Mouse (Mus musculus): ENCODE results near the gene B4galnt4.
A peak's percentile ranks its signal among the peaks of the same experiment; 100 is the strongest.

Gene B4galnt4

DNA sequence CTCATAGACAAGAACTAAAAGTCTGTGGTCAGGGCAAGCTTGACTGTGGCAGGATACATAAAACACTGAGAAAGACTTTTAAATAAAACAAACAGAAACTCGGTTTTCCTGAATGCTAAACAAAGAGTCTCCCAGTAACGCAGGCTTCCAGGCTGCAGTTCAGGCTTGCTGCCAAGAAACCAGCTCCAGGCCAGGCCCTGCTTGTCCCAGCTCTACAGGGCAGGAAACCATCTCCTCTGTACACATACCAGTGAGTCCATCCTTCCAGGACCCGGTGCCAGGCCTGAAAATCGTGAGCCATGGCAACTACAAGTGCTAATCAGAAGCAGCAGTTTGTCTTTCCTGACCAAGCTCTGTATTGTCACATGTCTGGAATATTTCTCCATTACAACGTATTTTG lies 19.2 kb upstream of the B4galnt4 start:
- DNase-seq (ENCODE audit: low read depth, low spot score) = no peak

GRCm38 (mm10) chr7:141042539-141042938 lies 18.4 kb upstream of the B4galnt4 start:
- DNase-seq (ENCODE audit: low read depth, low spot score) = no peak

DNA sequence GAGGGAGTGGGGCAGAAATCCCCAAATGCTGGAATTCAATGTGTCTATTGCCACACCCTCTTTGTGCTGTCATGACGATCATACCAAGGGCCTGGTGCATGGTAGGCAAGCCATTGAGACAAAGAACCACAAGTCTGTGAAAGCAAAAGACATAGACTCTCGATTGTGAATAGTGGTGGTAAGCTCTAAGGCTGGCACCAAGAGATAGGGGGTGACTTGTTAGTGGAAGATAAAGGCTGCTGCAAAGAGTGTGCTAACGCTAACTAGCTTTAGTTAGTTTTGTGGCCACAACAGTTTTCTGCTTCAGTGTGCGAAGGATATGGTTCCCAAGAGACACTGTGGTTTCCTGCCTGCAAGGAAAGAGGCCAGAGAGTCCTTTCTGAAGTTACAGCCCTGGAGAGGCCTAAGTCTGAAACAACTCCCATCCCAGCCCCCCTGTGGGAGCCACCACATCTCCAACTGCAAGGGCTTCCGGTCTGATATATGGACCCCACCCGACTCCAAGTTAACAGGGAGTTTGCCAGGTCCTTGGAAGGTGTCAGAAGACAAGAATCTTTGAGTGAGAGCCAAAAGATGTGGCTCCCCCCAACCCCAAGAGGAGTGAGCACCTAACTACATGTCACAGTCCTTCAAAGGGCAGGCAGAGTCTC lies 13.8 kb upstream of the B4galnt4 start:
- no peak for DNase-seq (ENCODE audit: low read depth, low spot score)

GRCm38 (mm10) chr7:141047581-141048225 lies 13.2 kb upstream of the B4galnt4 start:
- no peak for DNase-seq (ENCODE audit: low read depth, low spot score)

DNA sequence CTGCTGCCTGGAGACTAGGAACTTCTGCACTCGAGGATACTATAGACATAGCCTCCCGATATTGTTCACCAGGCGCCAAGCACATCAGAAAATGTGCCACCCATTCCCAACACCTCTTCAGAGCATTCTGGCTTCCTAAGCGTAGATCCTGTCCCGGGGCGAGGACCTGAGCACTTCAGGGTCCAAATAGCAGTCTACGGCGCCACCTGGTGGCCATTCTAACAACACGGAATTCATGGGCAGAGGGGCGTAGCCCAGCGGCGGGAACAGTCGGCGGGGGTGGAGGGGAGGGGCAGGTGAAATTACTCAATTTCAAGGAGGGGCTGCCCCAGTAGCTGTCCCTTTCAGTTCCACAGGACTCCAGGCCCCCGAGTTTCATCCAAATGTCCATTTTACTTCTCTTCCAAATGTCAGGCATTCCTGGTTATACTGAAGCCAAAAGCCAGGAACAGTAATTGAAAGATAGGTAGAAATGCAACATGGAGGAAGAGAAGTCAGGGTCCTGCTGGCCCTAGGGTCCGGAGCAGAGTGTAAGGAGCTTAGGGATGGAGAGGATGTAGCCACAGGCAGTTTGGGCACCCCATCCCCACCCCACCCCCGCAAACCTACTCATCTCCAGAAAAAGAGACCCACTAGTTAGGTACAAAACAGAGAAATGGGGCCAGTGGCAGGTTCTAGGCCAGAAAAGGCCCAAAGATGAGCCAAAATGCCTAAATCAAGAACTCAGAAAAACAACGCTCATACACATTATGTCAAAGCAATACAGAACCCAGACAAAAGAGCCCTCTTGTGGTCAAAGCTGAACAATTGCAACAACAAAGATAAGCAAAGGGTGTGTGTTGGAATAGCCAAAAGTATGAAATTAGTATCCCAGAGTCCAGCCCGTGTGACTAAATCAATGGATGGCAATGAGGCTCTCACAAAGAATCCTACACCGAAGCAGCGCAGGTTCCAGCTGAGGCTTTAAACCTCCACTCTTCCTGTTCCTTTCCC lies 12.4 kb upstream of the B4galnt4 start:
- peak; percentile 79 for DNase-seq (ENCODE audit: low read depth, low spot score)

DNA sequence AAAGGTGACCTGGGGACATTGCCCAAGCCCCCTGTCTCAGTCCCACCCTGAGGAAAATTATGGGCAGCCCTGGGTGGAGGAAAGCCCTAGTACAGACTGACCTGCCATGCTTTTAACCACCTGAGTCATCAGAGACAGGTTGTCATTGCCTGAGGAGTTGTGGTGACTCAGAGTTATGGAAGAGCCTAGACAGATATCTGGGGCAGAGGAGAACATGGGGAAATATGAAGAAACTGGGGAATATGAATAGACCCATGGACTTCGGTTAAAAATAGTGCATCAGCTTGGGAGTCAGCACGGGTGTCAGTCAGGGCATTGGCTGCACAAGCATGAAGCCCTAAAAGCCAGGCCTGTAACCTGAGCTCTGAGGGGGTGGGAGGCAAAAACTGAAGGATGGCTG lies 11.6 kb upstream of the B4galnt4 start:
- DNase-seq (ENCODE audit: low read depth, low spot score) = no peak

- no peak for DNase-seq (ENCODE audit: low read depth, low spot score)
Observed at GRCm38 (mm10) chr7:141051060-141051685, 9.7 kb upstream of the B4galnt4 start.

- no peak for DNase-seq (ENCODE audit: low read depth, low spot score)
Observed at GRCm38 (mm10) chr7:141052016-141052415, 8.9 kb upstream of the B4galnt4 start.

DNA sequence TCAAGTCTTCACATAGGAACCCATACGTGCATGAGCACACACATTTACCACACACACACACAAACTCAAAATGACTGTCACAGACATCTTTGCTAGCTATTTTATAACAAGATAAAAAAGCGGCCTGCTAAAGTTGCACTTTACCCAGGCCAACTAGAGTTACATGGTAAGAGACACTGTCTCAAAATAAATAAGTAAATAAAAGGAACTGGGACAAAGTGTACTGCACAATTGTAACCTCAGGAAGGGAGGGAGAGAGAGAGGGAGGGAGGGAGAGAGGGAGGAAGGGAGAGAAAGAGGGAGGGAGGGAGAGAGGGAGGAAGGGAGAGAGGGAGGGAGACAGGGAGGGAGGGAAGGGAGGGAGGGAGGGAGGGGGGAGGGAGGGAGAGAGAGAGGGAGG lies 8.5 kb upstream of the B4galnt4 start:
- DNase-seq (ENCODE audit: low read depth, low spot score) = no peak

- no peak for DNase-seq (ENCODE audit: low read depth, low spot score)
Observed at GRCm38 (mm10) chr7:141055785-141056184, 5.1 kb upstream of the B4galnt4 start.

- DNase-seq (ENCODE audit: low read depth, low spot score) = no peak
Observed at GRCm38 (mm10) chr7:141056976-141057375, 3.9 kb upstream of the B4galnt4 start.

DNA sequence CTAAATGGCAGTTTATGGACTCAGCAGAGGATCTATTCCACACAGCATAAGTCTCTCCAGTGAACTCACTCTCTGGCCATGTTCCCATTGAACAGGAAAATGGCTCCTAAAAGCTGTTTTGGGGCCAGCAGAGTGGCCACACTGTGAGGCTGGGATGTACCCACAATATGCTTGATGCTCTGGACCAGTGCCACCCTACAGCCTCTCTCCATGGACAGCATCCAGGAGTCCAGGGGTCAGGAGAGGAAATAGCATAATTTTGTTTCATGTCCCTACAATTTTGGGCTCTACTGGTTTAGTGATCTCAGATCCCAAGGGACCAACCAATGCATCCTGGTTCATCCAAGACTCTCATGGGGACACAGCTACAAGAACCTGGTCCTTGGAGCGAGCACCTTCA lies 3.4 kb upstream of the B4galnt4 start:
- no peak for DNase-seq (ENCODE audit: low read depth, low spot score)

DNA sequence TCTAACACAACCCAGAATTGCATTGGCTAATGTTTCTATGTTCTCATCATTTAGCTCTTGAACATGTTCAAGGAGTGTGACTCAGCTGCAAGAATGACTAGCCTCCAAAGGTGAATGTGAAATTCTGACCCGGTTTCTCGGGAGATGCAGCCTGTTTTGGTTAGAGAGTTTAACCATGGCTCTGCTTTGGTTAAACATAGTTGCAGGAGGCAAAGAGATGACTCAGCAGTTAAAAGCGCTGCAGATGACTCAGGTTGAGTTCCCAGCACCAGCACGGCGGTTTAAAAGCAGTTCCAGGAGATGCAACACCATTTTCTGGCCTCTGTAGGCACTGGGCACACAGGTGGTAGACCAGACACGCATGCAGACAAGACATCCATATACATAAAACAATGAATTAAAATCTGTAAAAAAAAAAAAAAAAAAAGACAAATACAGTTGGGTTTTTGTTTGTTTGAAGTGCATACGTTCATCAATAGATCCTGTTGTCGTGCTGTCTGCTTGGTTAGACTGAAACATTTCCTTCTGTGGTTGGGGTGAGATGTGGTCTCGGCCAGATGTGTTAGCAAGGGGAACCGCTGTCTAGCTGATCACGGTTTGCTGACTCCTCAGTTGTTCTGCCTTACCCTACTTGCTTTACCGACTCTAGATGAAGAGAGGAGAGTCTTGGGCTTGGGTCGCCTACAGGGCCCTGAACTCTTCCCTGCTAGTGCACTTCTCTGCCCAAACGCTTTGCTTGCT lies 2.1 kb upstream of the B4galnt4 start:
- no peak for DNase-seq (ENCODE audit: low read depth, low spot score)

GRCm38 (mm10) chr7:141059929-141060328 lies 975 bp upstream of the B4galnt4 start:
- no peak for DNase-seq (ENCODE audit: low read depth, low spot score)

- no peak for DNase-seq (ENCODE audit: low read depth, low spot score)
Observed at GRCm38 (mm10) chr7:141061269-141061692, 377 bp downstream of the B4galnt4 start.

DNA sequence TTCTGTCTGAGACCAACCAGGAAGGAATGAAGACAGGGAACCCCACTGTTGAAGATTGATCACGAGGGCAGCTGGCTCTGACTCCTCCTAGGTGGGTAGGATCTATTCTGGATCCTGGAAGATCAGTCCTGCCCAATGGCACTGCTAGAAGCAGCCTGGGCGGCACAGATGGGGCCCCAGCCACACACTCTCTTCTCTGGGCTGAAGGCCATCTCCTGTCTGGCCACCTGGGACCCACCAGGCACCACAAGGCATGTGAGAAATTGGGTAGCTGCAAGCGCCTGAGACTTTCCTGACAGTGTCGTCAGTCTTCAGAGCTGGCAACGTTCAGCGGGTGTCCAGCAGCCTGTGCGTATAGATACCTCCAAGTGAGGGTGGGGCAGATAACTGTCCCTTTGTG lies 1.6 kb downstream of the B4galnt4 start:
- no peak for DNase-seq (ENCODE audit: low read depth, low spot score)

- no peak for DNase-seq (ENCODE audit: low read depth, low spot score)
Observed at GRCm38 (mm10) chr7:141063353-141063752, 2.4 kb downstream of the B4galnt4 start.

- DNase-seq (ENCODE audit: low read depth, low spot score) = no peak
Observed at GRCm38 (mm10) chr7:141064175-141064574, 3.3 kb downstream of the B4galnt4 start.

DNA sequence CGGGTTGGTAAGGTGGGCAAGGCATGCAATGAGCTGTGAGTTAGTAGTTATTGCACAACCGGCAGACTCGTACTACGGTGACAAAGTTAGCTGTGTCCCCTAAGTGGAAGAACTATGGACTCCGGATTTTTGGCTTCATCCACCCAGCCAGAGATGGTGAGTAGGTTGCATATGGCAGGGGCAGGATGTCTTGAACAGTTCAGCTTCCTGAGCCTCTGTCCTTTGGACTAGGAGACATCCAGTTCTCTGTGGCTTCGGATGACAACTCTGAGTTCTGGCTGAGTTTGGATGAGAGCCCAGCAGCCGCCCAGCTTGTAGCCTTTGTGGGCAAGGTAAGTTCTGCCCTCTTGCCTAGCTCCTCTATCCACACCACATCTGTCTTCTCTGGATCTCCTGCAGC lies 3.7 kb downstream of the B4galnt4 start:
- no peak for DNase-seq (ENCODE audit: low read depth, low spot score)

- no peak for DNase-seq (ENCODE audit: low read depth, low spot score)
Observed at GRCm38 (mm10) chr7:141068351-141068750, 7.4 kb downstream of the B4galnt4 start.
